Comparison of ENCODE assay signal across 7 mouse cellular contexts in genomic region chr16:95701802-95702561, GRCm38 (mm10). TPM values are rescaled to one million over a fixed set of nuclear protein-coding genes. Genes with fewer than 3 reads are reported as not detected.
DNase-seq lines count a peak whose midpoint lies in the region; ATAC-seq and TF ChIP-seq lines count a peak whose summit lies in the region.

TSS of gene Ets2 (plus strand) at chr16:95702075.

- peak; percentile 92 for DNase-seq in adrenal gland, postnatal 25 days
- peak; percentile 95 for DNase-seq in heart, adult 18-20 months
- DNase-seq in kidney, adult 2 months: peak; percentile 93
- peak; percentile 74 to 88 for DNase-seq in spleen, adult 2 months (ENCODE audit: low read depth in 1 of 2, low spot score in 2 of 2)

- peak within 1 kb of the TSS; percentile 86 for H3K9ac ChIP-seq in embryonic facial prominence, embryonic 12.5 days
- peak within 1 kb of the TSS; percentile 100 for H3K9ac ChIP-seq in limb, embryonic 12.5 days (replicated peaks)
- peak within 1 kb of the TSS; percentile 91 for H3K9ac ChIP-seq in midbrain, embryonic 15.5 days

- H3K4me3 ChIP-seq in embryonic facial prominence, embryonic 12.5 days: peak within 1 kb of the TSS; percentile 64
- H3K4me3 ChIP-seq in kidney, adult 2 months (ENCODE audit: insufficient read depth, low read depth, low read length): peak within 1 kb of the TSS; percentile 86
- H3K4me3 ChIP-seq in limb, embryonic 12.5 days (replicated peaks): peak within 1 kb of the TSS; percentile 96
- H3K4me3 ChIP-seq in midbrain, embryonic 15.5 days: peak within 1 kb of the TSS; percentile 77
- H3K4me3 ChIP-seq in spleen, adult 2 months (ENCODE audit: extremely low read depth, insufficient read depth, insufficient read length): peak within 1 kb of the TSS; percentile 84

- no peaks in the 10 kb centered on the region for H3K9me3 ChIP-seq in embryonic facial prominence, embryonic 12.5 days
- no peaks in the 10 kb centered on the region for H3K9me3 ChIP-seq in limb, embryonic 12.5 days
- H3K9me3 ChIP-seq in midbrain, embryonic 15.5 days: no peaks in the 10 kb centered on the region

- no peaks in the 10 kb centered on the region for H3K27me3 ChIP-seq in embryonic facial prominence, embryonic 12.5 days
- H3K27me3 ChIP-seq in kidney, adult 2 months (replicated peaks; ENCODE audit: control insufficient read depth, insufficient read depth, low read length): no peaks in the 10 kb centered on the region
- H3K27me3 ChIP-seq in limb, embryonic 12.5 days: no peaks in the 10 kb centered on the region; the same call in 1 of the 2 replicates
- no peaks in the 10 kb centered on the region for H3K27me3 ChIP-seq in midbrain, embryonic 15.5 days (replicated peaks)
- H3K27me3 ChIP-seq in spleen, adult 2 months (ENCODE audit: control insufficient read depth, insufficient read depth, low read length): no peaks in the 10 kb centered on the region

- TF ChIP-seq POLR2A in kidney, adult 2 months (IDR thresholded peaks at IDR 0.05; ENCODE audit: low read depth, low read length): peak; percentile 91
- TF ChIP-seq POLR2A in spleen, adult 2 months (IDR thresholded peaks at IDR 0.05; ENCODE audit: low read depth, low read length): peak; percentile 37

- peak within 1 kb of the TSS; percentile 59 for H3K4me2 ChIP-seq in embryonic facial prominence, embryonic 12.5 days (replicated peaks)
- peak within 1 kb of the TSS; percentile 78 for H3K4me2 ChIP-seq in limb, embryonic 12.5 days
- peak within 1 kb of the TSS; percentile 83 for H3K4me2 ChIP-seq in midbrain, embryonic 15.5 days

- WGBS in embryonic facial prominence, embryonic 12.5 days: under 1% methylated on average over 62 of the region's 64 CpGs
- WGBS in kidney, adult 2 months: under 1% methylated on average over 64 of the region's 64 CpGs
- under 1% methylated on average over 64 of the region's 64 CpGs for WGBS in limb, embryonic 12.5 days
- under 1% methylated on average over 63 of the region's 64 CpGs for WGBS in midbrain, embryonic 15.5 days
- WGBS in spleen, adult 2 months: 1% methylated on average over 62 of the region's 64 CpGs

- peaks cover 7% of the 10 kb centered on the region; the same call in 1 of the 2 replicates for H3K36me3 ChIP-seq in embryonic facial prominence, embryonic 12.5 days
- no peaks in the 10 kb centered on the region; the same call in 1 of the 2 replicates for H3K36me3 ChIP-seq in kidney, adult 2 months (ENCODE audit: control insufficient read depth, insufficient read depth, low read length)
- peaks cover 23% of the 10 kb centered on the region for H3K36me3 ChIP-seq in limb, embryonic 12.5 days
- no peaks in the 10 kb centered on the region for H3K36me3 ChIP-seq in midbrain, embryonic 15.5 days (replicated peaks)
- H3K36me3 ChIP-seq in spleen, adult 2 months (ENCODE audit: control insufficient read depth, insufficient read depth, low read length): peaks cover 2% of the 10 kb centered on the region; the same call in 1 of the 2 replicates

- peaks cover 14% of the 10 kb centered on the region for H3K4me1 ChIP-seq in embryonic facial prominence, embryonic 12.5 days
- H3K4me1 ChIP-seq in kidney, adult 2 months (ENCODE audit: control insufficient read depth, insufficient read depth, low read length): peaks cover 17% of the 10 kb centered on the region; the same call in 1 of the 2 replicates
- H3K4me1 ChIP-seq in limb, embryonic 12.5 days (replicated peaks): peaks cover 50% of the 10 kb centered on the region
- H3K4me1 ChIP-seq in midbrain, embryonic 15.5 days: peaks cover 26% of the 10 kb centered on the region
- H3K4me1 ChIP-seq in spleen, adult 2 months (ENCODE audit: control insufficient read depth, insufficient read depth, insufficient read length): no peaks in the 10 kb centered on the region; the same call in 1 of the 2 replicates

- TF ChIP-seq CTCF in kidney, adult 2 months (conservative IDR thresholded peaks at IDR 0.05; ENCODE audit: insufficient read depth, insufficient read length, low read depth, low read length): peak; percentile 86
- TF ChIP-seq CTCF in spleen, adult 2 months (IDR thresholded peaks at IDR 0.05; ENCODE audit: extremely low read depth, insufficient read depth, insufficient read length, insufficient replicate concordance): peak; percentile 87

- peak within 1 kb of the TSS; percentile 88 for H3K27ac ChIP-seq in embryonic facial prominence, embryonic 12.5 days
- peak within 1 kb of the TSS; percentile 97 for H3K27ac ChIP-seq in kidney, adult 2 months (ENCODE audit: insufficient read depth, low read depth, low read length)
- peak within 1 kb of the TSS; percentile 98 for H3K27ac ChIP-seq in limb, embryonic 12.5 days
- peak within 1 kb of the TSS; percentile 92 for H3K27ac ChIP-seq in midbrain, embryonic 15.5 days
- H3K27ac ChIP-seq in spleen, adult 2 months (ENCODE audit: insufficient read depth, low read length): peak within 1 kb of the TSS; percentile 91

- peak; percentile 93 for ATAC-seq in embryonic facial prominence, embryonic 12.5 days (ENCODE audit: insufficient number of reproducible peaks, insufficient read depth, low FRiP score, low TSS enrichment)
- peak; percentile 89 for ATAC-seq in limb, embryonic 12.5 days (ENCODE audit: insufficient number of reproducible peaks, insufficient read depth, low FRiP score, low TSS enrichment, low read depth)
- ATAC-seq in midbrain, embryonic 15.5 days (replicated peaks): peak; percentile 96

RNA-seq across cellular contexts. Expression of gene Ets2, which starts in this region (rescaled TPM):
- 52.2 and 56.2 TPM in 2 replicates for total RNA-seq in adrenal gland, postnatal 25 days (2021)
- polyA plus RNA-seq in embryonic facial prominence, embryonic 12.5 days (2016; fragmentation: Nextera tagmentation; extraction: Ambion mirVana): 67.6 and 72.3 TPM in 2 replicates
- total RNA-seq in heart, adult 18-20 months (2021): 10 to 100 TPM; 44.7 to 51.2 TPM
- 33.8 and 38.8 TPM in 2 replicates for polyA plus RNA-seq in kidney, adult 2 months (2012; rRNA removed)
- polyA plus RNA-seq in limb, embryonic 12.5 days (2016; fragmentation: Nextera tagmentation; extraction: Ambion mirVana): 123 and 124 TPM in 2 replicates
- polyA plus RNA-seq in midbrain, embryonic 15.5 days (2015; fragmentation: Nextera tagmentation; extraction: Ambion mirVana): 18.0 TPM in 2 replicates
- 31.8 and 40.7 TPM in 2 replicates for polyA plus RNA-seq in spleen, adult 2 months (2012; rRNA removed)

Comparison
In these comparisons a context has a peak if more than half of its experiments do, and no peak if none do; other contexts are left out.
1. Peak in every context shown above with its lines: DNase-seq, ATAC-seq, H3K4me3 ChIP-seq and H3K27ac ChIP-seq.